Mouse (Mus musculus): ENCODE data around the gene Maml3. TPM values are rescaled to one million over a fixed set of nuclear protein-coding genes. Genes with fewer than 3 reads are reported as not detected.

Gene Maml3
- polyA plus RNA-seq, 1 experiment from 2014 or later = 8.2 TPM

DNA sequence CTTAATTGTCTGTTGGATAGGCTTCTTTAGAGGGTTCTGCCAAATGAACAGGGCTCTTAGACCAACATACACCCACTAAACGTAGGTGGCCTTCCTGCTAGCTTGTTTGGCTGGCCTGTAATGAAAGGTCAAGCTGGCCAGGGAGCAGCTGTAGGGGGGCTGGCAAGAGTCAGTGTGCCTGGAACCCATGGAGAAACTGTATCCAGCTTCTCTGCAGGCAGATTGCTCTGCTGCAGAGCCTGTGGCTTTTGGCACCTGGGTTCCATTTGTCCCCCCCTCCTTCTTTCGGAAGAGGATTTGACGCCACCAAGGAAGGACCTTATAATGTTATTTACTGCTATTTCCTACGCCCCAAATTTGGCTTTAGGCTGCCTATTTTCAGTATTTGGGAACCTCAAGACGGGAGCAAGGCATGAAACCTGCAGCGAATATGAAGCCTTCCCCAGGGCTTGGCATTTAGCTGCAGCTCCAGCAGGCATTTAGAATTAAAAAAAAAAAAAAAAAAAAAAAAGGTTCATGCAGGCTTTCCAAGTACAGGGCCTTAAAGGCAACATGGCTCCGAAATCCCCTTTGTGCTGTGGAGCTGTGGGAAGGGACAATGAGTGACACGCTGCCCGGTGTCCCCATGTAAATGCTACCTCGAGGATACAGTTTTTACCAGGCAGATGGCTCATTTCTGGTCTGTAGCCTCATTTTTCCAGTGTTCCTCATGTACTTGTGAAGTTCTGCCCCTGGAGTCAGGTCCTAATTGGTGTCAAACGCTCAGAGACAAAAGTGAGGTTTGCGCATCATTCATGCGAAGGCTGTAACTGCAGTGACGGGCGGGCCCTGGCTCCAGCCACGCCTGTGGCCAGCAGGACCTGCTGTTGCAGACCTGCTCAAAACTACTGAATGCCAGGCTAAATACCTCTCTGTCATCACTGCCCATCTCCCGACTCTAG lies 356.2 kb downstream of the Maml3 start:
- Histone ChIP-seq H3K9ac (peak overlapping the region; percentile 64; the same call in 1 of the 2 replicates), H3K4me3 (no peak overlapping the region), H3K4me2 (0 out of 2 replicates have a peak overlapping the region, but pooled peaks have one; percentile 20), H3K4me1 (replicated peaks) (peaks cover 58% of the 10 kb centered on the region), H3K27ac (peak overlapping the region; percentile 95), H3K9me3 (no peaks in the 10 kb centered on the region), H3K36me3 (no peaks in the 10 kb centered on the region), H3K27me3 (no peaks in the 10 kb centered on the region)
- peak; percentile 37 for ATAC-seq (ENCODE audit: low FRiP score)
- 56% methylated on average over 17 of the region's 17 CpGs for WGBS

GRCm38 (mm10) chr3:51746816-51747215 lies 358.1 kb downstream of the Maml3 start:
- Histone ChIP-seq H3K4me3 (no peak overlapping the region), H3K9ac (no peak overlapping the region), H3K36me3 (no peaks in the 10 kb centered on the region), H3K4me2 (no peak overlapping the region), H3K27me3 (no peaks in the 10 kb centered on the region), H3K9me3 (no peaks in the 10 kb centered on the region), H3K4me1 (replicated peaks) (peaks cover 56% of the 10 kb centered on the region), H3K27ac (peak overlapping the region; percentile 53; the same call in 1 of the 2 replicates)
- WGBS = 61% methylated on average over 8 of the region's 8 CpGs
- ATAC-seq (ENCODE audit: low FRiP score) = no peak

- no peak for ATAC-seq (ENCODE audit: low FRiP score)
- Histone ChIP-seq H3K36me3 (no peaks in the 10 kb centered on the region), H3K9ac (no peak overlapping the region), H3K4me1 (replicated peaks) (peaks cover 54% of the 10 kb centered on the region), H3K27me3 (no peaks in the 10 kb centered on the region), H3K9me3 (no peaks in the 10 kb centered on the region), H3K27ac (no peak overlapping the region), H3K4me2 (no peak overlapping the region), H3K4me3 (no peak overlapping the region)
- WGBS = 85% methylated on average over 8 of the region's 8 CpGs
Measured at GRCm38 (mm10) chr3:51745162-51745561, 359.7 kb downstream of the Maml3 start.

GRCm38 (mm10) chr3:51744339-51744759 lies 360.5 kb downstream of the Maml3 start:
- H3K27ac ChIP-seq = peak overlapping the region; percentile 31

DNA sequence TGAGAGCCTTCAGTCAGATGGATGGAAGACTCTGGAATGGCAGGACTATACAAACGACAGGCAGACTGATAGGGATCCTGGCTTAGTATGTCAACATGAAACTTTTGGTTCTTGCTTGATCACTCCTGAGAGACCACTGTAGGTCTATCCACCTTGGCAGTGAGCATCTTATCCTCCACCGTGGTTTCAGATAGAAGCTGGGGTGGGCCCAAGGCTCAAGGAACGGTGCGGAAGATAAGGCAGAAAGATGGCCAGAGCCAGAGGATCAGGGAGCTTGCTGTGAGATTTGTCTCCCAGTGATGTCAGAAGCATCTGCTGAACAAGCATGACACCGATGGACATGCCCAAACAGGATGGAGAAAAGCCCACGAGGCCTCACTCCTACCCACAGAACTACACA lies 362.5 kb downstream of the Maml3 start:
- Histone ChIP-seq H3K4me1 (replicated peaks) (peaks cover 56% of the 10 kb centered on the region), H3K9me3 (no peaks in the 10 kb centered on the region), H3K27me3 (no peaks in the 10 kb centered on the region), H3K4me2 (no peak overlapping the region), H3K36me3 (no peaks in the 10 kb centered on the region), H3K4me3 (no peak overlapping the region), H3K9ac (no peak overlapping the region), H3K27ac (peak overlapping the region; percentile 59; the same call in 1 of the 2 replicates)
- ATAC-seq (ENCODE audit: low FRiP score) = no peak
- whole genome bisulfite sequencing = 91% methylated on average over 6 of the region's 6 CpGs

More at GRCm38 (mm10) chr3:51744339-51744759, 360.5 kb downstream of the Maml3 start:
- H3K9ac ChIP-seq = no peak overlapping the region
- H3K27me3 ChIP-seq = no peaks in the 10 kb centered on the region
- H3K9me3 ChIP-seq = no peaks in the 10 kb centered on the region
- H3K4me1 ChIP-seq (replicated peaks) = peaks cover 51% of the 10 kb centered on the region
- WGBS = 64% methylated on average over 4 of the region's 4 CpGs
- no peaks in the 10 kb centered on the region for H3K36me3 ChIP-seq
- no peak for ATAC-seq (ENCODE audit: low FRiP score)
- no peak overlapping the region for H3K4me2 ChIP-seq
- H3K4me3 ChIP-seq = no peak overlapping the region

GRCm38 (mm10) chr3:51741824-51742223 lies 363.1 kb downstream of the Maml3 start:
- H3K4me3 ChIP-seq = no peak overlapping the region
- 0 out of 2 replicates have a peak, but pooled peaks have one; percentile 3 for ATAC-seq (ENCODE audit: low FRiP score)
- no peaks in the 10 kb centered on the region for H3K27me3 ChIP-seq
- no peaks in the 10 kb centered on the region for H3K9me3 ChIP-seq
- WGBS = 69% methylated on average over 10 of the region's 10 CpGs
- H3K36me3 ChIP-seq = no peaks in the 10 kb centered on the region
- no peak overlapping the region for H3K4me2 ChIP-seq
- no peak overlapping the region for H3K9ac ChIP-seq
- peak overlapping the region; percentile 59 for H3K27ac ChIP-seq
- peaks cover 52% of the 10 kb centered on the region for H3K4me1 ChIP-seq (replicated peaks)

DNA sequence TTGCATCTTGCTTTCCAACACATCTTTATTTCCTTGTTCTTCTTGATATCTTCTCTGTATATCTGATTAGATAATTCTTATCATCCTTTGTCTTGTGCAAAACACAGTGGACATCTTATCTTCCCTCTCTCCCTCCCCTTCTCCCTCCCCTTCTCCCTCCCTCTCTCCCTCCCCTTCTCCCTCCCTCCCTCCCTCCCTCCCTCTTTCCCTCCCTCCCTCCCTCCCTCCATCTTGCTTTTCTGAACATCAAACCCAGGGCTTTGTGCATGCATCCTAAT lies 365.1 kb downstream of the Maml3 start:
- H3K9me3 ChIP-seq = no peaks in the 10 kb centered on the region
- H3K9ac ChIP-seq = 0 out of 2 replicates have a peak overlapping the region, but pooled peaks have one; percentile 68
- peak overlapping the region; percentile 96 for H3K27ac ChIP-seq
- no peak overlapping the region for H3K4me3 ChIP-seq
- 0 out of 2 replicates have a peak overlapping the region, but pooled peaks have one; percentile 19 for H3K4me2 ChIP-seq
- no peak for ATAC-seq (ENCODE audit: low FRiP score)
- H3K27me3 ChIP-seq = no peaks in the 10 kb centered on the region
- H3K36me3 ChIP-seq = no peaks in the 10 kb centered on the region
- peaks cover 42% of the 10 kb centered on the region for H3K4me1 ChIP-seq (replicated peaks)

- H3K4me1 ChIP-seq (replicated peaks) = peaks cover 38% of the 10 kb centered on the region
- H3K4me3 ChIP-seq = no peak overlapping the region
- H3K9ac ChIP-seq = peak overlapping the region; percentile 68
- no peaks in the 10 kb centered on the region for H3K36me3 ChIP-seq
- ATAC-seq (ENCODE audit: low FRiP score) = peak; percentile 80
- H3K9me3 ChIP-seq = no peaks in the 10 kb centered on the region
- no peaks in the 10 kb centered on the region for H3K27me3 ChIP-seq
- H3K27ac ChIP-seq = peak overlapping the region; percentile 96
- 4% methylated on average over 12 of the region's 12 CpGs for WGBS
- peak overlapping the region; percentile 19; the same call in 1 of the 2 replicates for H3K4me2 ChIP-seq
Measured at GRCm38 (mm10) chr3:51739049-51739834, 365.6 kb downstream of the Maml3 start.

DNA sequence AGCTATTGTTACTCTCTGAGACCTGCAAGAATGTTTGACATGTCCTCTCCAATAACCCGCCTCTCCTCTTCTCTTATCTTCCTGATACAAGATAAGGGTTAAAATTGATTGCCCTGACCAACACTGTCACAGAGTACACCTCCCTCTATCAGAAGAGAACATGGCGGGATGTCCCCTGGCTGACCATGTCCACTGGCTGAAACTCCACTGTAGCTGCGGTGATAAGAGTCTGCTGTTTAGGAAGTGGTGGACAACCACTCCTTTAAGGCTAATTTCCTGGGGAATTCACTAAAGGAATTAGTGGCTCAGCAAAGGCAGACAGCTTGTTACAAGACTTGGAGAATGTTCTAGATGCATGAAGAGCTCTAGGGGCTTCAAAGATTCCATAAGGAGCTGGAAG lies 371.2 kb downstream of the Maml3 start:
- WGBS = 91% methylated on average over 3 of the region's 3 CpGs
- Histone ChIP-seq H3K4me3 (no peak overlapping the region), H3K27me3 (no peaks in the 10 kb centered on the region), H3K36me3 (no peaks in the 10 kb centered on the region), H3K27ac (0 out of 2 replicates have a peak overlapping the region, but pooled peaks have one; percentile 10), H3K9ac (no peak overlapping the region), H3K4me2 (no peak overlapping the region), H3K4me1 (replicated peaks) (peaks cover 43% of the 10 kb centered on the region), H3K9me3 (no peaks in the 10 kb centered on the region)
- no peak for ATAC-seq (ENCODE audit: low FRiP score)

- peak overlapping the region; percentile 81 for H3K27ac ChIP-seq
- peak; percentile 14; the same call in 1 of the 2 replicates for ATAC-seq (ENCODE audit: low FRiP score)
Measured at GRCm38 (mm10) chr3:51731949-51732636, 372.8 kb downstream of the Maml3 start.

DNA sequence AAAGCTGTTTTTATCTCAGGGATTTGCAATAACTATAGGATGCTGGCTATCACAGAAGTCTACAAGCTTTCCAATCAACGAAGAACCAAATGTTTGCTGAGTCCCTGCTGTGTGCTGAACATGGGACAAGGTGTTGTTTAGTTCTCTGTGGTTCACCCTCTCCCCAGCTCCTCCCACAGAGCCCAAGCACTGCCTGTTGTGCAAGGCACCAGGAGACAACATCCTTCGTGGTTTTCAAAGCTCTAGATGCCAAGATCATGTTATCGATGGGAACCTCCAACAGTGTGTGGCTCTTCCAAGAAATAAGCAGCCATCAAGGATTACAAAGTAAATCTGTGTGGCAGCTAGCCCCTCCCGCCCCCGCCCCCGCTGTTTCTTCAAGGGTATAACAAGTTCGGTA lies 374.2 kb downstream of the Maml3 start:
- Histone ChIP-seq H3K4me1 (replicated peaks) (peaks cover 45% of the 10 kb centered on the region), H3K27me3 (no peaks in the 10 kb centered on the region), H3K9me3 (no peaks in the 10 kb centered on the region), H3K4me2 (no peak overlapping the region), H3K9ac (no peak overlapping the region), H3K4me3 (no peak overlapping the region), H3K27ac (peak overlapping the region; percentile 37), H3K36me3 (no peaks in the 10 kb centered on the region)
- no peak for ATAC-seq (ENCODE audit: low FRiP score)
- 91% methylated on average over 7 of the region's 7 CpGs for WGBS

More at GRCm38 (mm10) chr3:51731949-51732636, 372.8 kb downstream of the Maml3 start:
- peaks cover 41% of the 10 kb centered on the region for H3K4me1 ChIP-seq (replicated peaks)
- no peak overlapping the region for H3K9ac ChIP-seq
- H3K4me3 ChIP-seq = no peak overlapping the region
- H3K36me3 ChIP-seq = no peaks in the 10 kb centered on the region
- H3K4me2 ChIP-seq = no peak overlapping the region
- 55% methylated on average over 16 of the region's 16 CpGs for WGBS
- no peaks in the 10 kb centered on the region for H3K27me3 ChIP-seq
- H3K9me3 ChIP-seq = no peaks in the 10 kb centered on the region

Data from hindbrain, embryonic 13.5 days (tissue).